Mouse (Mus musculus) ES-E14 (cell line): ENCODE data around the gene Cep70.

Experiments used
- HCFC1 ChIP-seq: IDR thresholded peaks from 2 replicates; pipeline ENCODE4 v1.6.1; 2012; ENCODE audit warnings: low read length, inconsistent platforms, borderline replicate concordance; ENCODE audit not compliant: insufficient read depth
- MAFK ChIP-seq: IDR thresholded peaks from 2 replicates; pipeline ENCODE4 v1.6.1; 2014; ENCODE audit warnings: mild to moderate bottlenecking, low read depth, low read length, inconsistent platforms; ENCODE audit not compliant: insufficient read depth
- ZC3H11A ChIP-seq: IDR thresholded peaks from 2 replicates; pipeline ENCODE4 v1.6.1; 2012; ENCODE audit warnings: low read depth, mild to moderate bottlenecking, inconsistent platforms, low read length, borderline replicate concordance

DNA sequence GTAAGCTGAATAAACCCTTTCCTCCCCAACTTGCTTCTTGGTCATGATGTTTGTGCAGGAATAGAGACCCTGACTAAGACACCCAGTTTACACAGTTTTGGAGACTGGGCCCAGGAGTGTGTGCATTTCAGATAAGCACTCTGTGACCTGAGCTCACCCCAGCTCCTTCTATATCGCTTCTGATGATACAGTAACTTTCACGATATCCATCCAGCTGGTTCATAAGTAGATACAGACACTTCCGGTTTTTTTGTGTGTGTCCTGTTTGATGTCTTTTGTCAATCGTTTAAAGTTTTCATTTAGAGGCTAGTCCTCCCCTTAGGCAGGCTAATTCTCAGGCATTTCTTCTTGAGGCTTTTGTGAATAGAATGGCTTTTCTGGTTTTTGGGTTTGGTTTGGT lies 21.5 kb upstream of the Cep70 start:
- TF ChIP-seq HCFC1 = no peak
- no peak for TF ChIP-seq ZC3H11A
- no peak for TF ChIP-seq MAFK
